Mouse (Mus musculus) heart, postnatal 4 days (tissue): ENCODE measurements at regions not wholly inside any gene's neighbourhood (a gene's known extent, or its start where the extent isn't known, plus 50 kb on each side); places are given as distances from the start of the nearest gene placed in this dataset.
"Not testable (repeated sequence)": the region's sequence is repeated elsewhere in the genome, so short reads cannot be mapped to it uniquely, and the experiment has no call there.

ENCODE experiments used
- DNase-seq: peaks from one replicate; pipeline ENCODE4 v3.0.0; 2021

DNA sequence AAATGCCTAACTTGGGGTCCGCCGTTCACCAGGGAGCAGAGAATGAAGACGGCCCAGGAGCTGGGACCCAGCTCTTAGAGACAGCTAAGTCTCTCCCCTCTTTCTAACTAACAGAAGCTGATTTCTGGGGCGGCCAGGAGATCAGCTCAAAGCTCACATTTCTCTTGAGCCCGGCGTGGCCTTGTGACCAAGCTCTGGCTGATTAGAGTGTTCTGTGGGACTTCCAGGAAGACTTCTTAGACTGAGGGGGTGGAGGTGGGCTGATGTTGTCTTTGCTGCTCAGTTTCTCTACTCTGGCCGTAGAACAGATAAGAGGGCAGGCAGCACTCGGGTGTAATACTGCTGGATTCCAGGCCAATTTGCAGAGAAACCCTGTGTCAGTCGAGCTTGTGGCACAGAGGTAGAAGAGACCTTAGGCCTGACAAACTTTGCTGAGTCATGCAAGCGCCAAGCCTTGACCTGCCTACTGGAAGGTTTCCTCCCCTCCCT is 96.5 kb upstream of the Map3k1 start:
- DNase-seq = peak; percentile 27

DNA sequence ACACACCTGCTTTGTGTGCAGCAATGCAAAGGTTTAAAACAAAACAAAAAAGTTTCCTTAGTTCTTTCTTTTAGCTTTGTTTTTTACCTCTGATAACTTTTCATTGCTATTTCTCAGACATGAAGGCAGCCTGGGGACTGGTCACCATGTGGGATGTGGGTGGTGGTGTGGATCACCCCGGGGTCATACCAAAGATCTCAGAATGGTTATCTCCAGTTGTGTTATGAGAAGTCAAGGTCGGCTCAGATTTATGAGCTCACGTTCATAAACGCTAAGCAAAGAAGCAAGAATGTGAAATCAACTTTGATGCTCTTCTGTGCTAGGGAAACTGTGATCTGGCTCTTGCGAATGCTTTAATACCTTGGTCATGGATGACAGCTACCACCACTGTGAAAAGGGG is 102.3 kb upstream of the Map3k1 start:
- no peak for DNase-seq

DNA sequence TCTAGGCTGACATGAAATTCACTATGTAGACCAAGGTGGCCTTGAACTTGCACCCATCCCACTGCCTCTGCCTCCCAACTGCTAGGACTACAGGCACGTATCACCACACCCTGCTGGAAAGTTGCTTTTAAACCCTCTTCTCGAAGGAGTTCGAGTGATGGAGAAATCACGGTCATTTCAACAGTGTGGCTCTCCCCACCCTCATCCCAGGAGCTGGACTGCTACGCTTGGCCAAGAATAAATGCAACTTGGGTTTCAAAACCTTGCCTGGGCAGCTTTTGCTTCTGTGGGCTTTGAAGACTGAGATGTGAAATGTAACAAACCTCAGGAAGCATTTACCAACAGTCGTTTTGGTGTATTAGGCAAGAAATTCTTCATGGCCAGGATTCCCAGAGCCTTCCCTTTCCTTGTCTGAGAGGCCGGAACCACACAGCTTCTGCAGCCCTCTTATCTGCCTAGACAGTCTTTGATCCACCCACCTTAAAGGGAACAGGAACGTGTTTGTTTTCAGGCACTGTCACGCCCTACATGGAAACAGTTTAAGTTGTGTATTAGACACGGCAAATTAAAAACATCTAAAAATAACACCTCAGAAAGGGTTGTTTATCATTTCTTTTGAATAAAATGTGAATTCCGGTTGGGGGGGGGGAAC is 103.0 kb upstream of the Map3k1 start:
- DNase-seq = no peak

DNA sequence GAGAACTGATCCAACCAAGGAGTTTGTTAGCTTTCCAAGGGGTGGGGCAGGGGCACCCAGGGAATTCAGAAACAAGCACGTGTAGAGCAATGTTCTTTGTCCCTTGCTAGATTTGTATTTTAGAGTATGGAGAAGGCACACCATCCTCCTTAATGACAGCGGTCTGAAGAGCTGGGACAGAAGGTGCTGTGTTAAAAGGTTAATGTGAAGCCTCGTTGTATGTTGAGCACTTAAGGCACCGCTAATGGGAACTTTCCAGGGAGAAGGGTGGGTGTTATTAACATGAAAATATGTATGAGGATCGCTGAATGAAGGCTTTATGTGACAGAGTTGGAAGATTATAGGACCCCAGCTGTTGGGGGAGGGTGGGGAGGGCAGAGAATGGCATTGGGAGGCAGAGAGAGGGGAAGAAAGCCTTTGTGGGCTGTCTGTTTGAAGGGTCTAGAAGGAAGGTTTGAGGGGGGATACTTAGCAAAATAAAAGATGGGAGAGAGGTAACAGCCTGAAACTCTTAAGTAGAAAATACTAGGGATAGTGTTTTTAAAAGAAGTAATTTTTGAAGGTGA is 105.6 kb upstream of the Map3k1 start:
- DNase-seq = no peak

DNA sequence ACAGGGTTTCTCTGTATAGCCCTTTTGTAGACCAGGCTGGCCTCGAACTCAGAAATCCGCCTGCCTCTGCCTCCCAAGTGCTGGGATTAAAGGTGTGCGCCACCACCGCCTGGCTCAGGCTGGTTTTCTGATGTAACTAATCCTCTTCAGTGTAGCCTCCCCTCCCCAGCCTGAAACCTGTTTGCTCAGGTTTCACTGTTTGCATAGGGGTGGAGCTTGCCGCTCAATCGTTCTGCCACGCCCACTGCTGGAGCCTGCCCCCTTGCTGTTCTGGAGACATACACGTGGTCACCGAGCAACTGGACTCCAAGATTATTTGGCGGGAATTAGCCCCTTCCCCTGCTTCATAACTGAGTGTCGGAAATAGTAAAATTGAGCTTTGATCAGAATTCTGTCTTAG is 110.6 kb upstream of the Map3k1 start:
- not testable (repeated sequence) for DNase-seq

DNA sequence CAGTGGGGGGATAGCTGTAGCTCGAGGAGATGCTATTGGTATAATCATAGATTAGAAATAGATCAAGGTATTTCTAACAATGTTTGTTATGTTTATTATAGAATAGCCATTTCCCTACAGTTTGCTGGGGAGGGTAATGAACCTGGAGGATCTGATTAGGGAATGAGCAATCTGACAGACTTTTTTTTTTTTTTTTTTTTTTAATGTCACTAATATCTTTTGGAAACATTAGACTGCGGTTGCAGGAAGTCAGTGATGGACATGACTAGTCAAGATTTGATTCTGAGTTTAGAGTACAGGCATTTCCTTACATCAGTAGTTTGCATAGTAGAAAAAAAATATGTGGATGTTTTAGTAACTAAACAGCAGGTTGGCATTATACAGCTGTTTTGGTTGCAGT is 111.7 kb upstream of the Map3k1 start:
- no peak for DNase-seq

DNA sequence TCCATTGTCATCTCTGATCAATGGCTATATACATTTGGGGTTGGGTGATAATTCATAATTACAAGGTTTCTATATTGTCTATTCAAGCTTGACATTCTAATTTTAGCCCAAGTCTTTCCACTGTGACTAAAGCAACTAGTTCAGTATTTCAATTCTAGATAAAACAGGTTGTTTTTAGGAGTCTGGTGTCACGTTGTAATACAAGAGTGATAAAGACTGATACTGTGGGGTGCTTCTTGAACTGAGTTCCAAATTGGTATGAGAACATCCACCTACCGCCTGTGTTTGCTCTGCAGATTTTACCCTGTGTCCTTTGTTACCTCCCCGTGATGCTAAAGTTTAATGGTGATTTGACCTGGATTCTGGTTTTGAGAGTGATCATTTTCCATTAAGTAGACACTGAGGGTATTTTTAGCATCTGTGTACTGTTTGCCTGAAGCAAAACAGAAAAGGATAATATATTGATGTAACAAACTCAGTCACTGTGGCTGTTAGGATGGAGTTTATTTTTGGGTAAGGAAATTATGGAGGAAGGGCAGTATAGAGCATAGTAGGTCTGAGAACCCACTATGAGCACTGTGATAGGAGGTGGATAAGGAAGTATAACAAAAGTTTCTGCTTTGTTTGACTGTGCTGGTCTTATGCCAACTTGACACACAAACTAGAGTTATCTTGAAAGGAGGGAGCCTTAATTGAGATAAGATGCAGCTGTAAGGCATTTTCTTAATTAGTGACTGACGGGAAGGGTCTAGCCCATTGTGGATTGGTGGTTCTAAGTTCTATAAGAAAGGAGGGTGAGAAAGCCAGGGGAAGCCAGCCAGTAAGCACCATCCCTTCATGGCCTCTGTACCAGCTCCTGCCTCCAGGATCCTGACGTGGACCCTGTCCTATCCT is 112.6 kb upstream of the Map3k1 start:
- DNase-seq = no peak

DNA sequence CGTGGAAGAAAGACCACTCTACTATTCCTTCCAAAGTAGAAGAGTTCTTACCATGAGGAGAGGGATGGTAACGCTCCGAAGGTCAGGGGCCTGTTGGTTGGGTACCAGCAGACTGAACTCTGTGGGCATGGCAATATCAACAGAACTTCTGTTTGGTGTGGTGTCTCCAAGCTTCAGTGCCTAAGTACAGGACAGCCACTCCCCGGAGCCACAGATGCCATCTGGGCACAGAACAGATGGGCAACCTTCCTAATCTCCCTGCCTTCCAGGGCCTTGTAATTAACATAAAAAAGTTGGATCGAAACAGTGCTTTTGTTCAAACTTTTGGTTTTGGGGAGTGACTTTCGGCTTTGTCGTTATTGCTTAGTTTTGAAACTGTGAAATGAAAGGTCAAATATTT is 116.6 kb upstream of the Map3k1 start:
- DNase-seq = no peak

DNA sequence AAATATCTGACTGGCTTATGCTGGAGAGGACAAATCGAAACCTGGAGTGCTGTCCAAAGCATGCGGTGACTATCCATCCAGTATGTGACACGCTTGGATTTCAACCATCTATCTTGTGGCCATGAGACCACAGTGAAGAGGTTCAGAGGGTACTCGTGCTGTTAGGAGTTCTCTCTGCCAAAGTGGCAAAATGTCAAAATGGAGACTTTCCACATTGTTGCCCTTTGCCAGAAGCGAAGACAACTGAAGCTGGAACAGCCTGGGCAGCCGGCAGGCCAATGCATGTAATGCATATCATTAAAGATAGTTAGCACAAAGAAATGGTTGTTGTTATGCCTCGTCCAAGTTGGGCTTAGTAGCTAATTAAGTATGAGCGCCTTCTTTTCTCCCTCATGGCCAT is 118.0 kb upstream of the Map3k1 start:
- DNase-seq = no peak

DNA sequence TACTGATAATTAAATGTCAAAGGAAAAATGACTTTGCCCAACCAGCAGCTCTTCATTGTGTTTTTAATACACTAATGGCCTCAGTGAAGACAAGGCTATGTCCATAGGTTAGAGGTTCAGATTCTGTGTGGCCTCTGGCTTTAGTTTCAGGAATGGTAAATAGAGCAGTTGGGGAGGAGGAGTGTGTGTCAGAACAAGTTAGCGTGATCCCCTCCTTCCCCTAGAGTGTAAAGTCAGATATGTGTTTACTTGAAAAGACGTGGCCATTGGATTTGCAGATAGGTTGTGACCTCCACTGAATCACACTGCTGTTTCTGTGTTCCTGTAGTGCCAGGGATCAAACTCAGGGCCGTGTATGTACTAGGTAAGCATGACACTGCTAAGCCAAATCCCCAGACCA is 118.7 kb upstream of the Map3k1 start:
- DNase-seq = no peak

DNA sequence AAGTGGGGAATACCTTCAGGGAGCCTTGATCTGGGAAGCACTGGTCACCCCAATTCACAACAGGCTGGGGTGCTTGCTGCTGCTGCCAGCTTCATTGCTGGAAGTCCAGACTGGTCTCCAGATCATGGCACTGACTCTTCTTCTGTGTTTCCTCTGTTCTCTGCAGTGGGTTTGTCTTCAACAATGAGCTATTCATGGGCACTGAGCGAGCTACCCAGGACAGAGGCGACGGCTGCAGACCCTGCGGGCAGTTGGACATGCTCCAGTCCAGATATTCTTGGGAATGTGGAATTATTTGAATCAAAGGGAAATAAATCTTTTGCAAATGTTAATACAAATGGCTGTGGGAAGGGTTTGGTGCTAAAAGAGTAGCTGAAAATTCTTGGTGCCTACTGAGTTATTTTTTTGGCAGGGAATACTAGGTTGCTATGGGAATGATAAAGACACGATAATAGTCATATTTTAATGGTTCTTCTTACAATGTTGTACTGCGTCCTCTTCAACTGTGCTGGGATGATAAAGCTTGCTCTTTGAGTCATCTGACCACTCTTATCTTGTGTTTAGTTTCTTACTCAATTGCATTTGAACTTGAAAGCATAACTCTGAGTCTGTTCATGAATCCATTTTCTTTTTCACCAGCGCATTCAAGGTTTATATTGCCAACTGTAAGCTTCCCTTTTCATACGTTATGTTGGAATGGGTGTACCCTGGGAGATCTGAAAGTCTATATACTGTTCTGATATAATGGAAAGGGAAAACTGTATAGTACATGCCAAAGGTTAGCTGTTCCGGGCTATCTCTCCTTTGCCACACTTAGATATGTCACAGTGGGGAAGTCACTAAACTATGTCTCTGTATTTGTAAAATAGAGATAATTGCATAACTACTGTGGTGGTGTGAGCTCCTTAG is 120.1 kb upstream of the Map3k1 start:
- DNase-seq = no peak

DNA sequence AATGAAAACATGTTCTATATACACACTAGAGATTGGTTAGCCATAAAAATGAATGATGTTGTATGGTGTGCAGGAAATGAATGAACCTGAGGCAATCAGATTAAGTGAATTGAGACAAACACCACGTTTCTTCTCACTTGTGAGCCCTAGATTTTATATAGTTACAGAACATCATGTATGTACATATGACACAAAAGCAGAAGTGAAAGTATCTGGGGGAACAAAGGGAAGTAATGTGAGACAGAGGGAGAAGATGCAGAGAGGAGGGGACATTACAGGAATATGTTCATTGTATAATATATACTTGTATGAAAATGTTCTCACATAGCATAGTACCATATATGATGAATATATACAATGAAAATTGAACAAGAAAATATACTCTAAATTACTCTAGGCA is 121.1 kb upstream of the Map3k1 start:
- no peak for DNase-seq

DNA sequence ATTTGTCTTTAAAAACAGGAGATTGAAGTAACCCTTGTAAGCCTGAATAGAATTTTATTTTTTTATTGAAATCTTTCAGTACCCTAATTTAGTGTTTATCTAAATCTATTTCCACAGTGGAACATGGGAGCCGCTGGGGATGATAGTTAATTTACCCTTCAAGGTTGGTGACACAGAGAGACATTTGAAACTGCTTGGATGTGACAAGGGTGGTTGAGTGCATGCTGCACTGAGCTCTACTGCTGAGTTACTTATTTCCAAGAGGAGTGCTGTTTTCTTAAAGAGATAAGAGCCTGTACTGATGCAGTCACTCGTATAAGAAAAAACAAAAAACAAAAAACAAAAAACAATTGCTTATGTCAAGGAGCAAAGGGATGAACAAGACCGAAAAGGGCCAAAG is 123.7 kb upstream of the Map3k1 start:
- DNase-seq = no peak

DNA sequence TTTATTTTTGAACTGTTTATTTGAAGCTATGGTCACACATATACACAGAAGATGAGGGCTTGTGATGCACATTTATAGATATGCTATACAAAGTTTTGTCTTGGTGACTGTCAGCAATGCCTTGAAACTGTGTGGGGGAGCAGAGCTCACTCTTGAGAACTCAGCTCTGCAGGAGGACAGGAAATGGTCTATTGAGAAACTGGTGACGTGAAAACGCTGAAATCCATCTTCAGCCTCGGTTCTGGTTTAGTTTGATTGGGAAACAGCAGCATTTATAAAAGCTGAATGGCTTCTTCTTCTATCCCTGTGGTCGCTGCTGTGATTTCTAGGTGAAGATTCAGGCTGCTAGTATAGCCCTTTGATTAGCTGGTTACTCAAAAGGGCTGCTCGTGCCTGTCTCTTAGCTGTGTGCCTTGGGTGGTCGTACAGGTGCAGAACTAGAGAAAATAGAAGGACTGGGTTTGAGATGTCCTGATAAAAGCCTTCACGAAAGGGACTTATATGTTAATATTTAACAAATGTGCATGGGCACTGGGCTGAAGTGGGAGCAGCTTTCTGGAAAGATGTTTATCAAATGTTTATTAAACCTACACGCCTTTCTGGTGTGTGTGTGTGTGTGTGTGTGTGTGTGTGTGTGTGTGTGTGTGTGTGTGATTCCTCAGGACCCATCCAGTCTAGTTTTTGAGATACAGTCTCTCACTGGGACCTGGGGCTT is 124.9 kb upstream of the Map3k1 start:
- no peak for DNase-seq

DNA sequence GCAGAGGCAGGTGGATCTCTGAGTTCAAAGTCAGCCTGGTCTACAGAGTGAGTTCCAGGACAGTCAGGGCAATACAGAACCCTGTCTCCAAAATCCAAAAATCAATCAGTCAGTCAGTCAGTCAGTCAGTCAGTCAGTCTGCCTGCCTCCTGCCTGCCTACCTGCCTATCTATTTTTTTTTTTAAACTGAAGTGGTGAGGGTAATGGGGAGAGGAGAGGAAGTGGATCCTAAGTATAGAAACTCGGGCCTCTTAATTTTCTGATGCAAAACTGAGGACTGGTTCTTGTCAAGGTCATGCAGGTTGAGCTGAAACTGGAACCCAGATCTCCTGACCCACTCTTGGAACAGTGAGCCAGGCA is 126.9 kb upstream of the Map3k1 start:
- DNase-seq = no peak

DNA sequence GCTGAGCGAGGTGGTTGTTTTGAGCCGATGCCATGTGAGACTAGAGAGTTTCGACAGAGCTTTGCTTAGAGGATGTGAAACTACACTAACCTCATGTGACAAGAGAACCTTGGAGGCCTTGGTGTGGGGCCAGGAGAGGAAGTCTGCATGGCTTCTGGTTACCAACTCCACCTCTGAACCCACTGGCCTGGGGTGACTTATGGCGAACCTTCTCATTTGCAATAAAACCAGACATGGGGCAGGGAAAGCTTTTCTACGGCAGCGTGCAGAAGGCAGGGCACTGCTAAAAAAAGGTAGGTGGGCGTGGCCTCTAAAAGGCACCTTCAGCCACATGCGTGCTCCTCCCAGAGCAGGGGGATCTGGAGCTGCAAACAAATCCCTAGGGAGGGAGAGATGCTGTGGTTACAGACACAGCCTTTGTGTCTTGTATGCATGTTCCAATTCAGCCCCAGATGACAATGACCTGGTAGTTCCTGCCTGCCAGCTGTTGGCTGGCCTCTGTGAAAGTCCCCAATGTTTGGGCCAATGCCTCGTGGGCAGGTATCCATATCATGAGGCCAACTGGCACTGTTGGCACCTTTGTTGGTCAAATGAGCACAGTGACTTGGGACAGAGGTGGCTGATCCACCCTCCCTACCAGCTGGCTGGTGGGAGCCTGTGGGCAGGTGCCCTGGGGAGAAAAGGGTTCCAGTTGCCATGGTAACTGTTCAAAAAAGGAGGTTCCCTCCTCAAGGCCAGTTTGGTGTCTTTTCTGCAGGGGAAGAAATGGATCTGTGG is 127.5 kb upstream of the Map3k1 start:
- peak; percentile 53 for DNase-seq

DNA sequence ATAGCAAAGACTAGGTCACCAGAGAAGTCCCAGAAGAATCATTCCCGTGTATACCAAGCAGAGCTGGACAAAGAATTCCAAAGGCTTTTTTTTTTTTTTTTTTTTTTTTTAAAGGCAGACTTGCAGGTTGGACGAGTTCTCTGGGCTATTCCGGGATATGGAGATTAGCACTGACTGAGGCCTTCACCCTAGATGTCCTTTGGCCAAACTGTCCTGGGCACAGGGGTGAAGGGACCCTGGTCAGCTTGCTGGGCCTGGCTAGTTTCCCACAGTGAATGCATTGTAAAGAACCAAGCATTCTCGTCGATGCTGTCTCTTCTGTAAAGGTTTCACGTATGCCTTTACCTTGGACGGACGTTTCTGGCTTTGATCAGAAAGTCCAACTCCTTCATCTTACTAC is 128.2 kb upstream of the Map3k1 start:
- DNase-seq = no peak

DNA sequence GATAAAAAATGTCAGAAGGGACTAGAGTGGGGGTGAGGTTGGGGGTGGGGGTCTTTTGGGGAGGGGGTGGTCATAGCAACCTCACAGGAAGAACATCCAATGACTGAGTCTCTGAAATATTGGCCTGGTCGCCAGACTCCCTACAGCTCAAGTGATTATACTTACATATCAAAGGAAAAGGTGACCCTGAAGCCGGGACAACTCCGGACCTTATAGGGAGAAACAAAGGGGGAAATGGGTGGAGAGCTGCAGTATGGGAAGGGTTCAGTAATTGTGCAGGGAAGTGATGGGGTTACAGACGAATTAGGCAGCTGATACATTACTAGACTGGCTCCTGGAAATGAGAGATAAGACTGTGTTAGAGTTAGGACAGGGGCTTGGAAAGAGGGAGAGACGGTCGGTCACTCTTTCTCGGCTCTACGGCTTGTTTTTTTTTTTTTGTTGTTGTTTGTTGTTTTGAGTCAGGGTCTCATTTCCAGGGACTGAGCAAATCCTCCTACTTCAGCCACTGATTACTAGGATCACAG is 130.2 kb upstream of the Map3k1 start:
- DNase-seq = no peak

DNA sequence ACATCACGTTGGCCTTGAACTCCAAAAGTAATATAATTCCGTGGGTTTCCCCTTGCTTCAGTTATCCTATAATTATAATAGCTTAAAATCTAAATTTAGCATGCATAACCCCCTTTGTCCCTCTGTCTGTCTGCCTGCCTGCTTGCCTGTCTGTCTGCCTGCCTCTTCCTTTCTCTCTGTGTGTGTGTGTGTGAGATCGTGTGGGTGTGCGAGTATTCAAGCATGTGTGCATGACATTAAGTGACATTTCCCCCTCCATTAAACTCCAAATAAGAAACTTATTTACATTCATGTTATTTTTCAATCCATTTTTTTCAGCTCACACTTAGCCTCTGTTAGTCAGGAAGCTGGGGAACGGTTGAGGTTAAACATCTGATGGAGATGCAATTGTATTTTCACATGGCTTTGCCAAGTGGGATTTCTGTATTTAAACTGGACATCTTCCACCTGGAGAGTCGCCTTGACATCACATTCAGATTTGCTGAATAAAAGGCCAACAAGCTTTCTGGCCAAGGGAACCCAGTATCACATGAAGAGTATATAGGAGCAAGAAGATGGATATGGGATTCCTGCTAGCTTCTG is 130.8 kb upstream of the Map3k1 start:
- DNase-seq = no peak

DNA sequence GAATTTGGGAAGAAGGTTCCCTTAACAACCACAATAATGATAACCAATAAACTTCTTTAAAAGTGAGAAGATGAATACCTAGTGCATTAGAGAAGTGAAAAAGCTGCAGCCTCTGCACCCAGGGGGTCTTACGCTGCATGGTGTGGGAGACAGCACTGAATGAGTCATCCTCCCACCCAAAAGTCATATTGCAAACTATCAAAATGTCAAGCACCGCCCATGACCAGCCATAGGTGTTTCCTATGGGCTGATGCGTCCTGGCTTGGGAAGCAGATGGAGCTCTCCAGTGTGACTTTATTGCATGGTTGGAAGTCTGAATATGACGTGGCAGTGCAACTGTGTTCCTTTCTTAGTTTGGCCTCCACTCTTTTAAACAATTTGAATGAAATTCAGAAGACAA is 131.5 kb upstream of the Map3k1 start:
- DNase-seq = no peak
